8 mouse cellular contexts compared by ENCODE assay signal in genomic region chr8:105900180-105900940, GRCm38 (mm10). TPM values are rescaled to one million over a fixed set of nuclear protein-coding genes. Genes with fewer than 3 reads are reported as not detected.
DNase-seq lines count a peak whose midpoint lies in the region; ATAC-seq lines count a peak whose summit lies in the region.

Gene Pskh1 (plus strand): TSS chr8:105900441.

- peak; percentile 93 for DNase-seq in T-cell, adult 2 months (ENCODE audit: low spot score)
- DNase-seq in cerebellum, postnatal 36 days, result peak; percentile 91
- peak; percentile 92 to 93 for DNase-seq in frontal cortex, postnatal 36 days (ENCODE audit: low spot score in 2 of 2)
- DNase-seq in left cerebral cortex, adult 11 months (ENCODE audit: low spot score), result peak; percentile 82
- peak; percentile 95 to 96 for DNase-seq in lung, postnatal 4 days
- DNase-seq in retina, postnatal 7 days (ENCODE audit: low read depth, low spot score), result peak; percentile 86
- peak; percentile 96 for DNase-seq in urinary bladder, adult 2 months (ENCODE audit: low spot score)

- H3K27ac ChIP-seq in hindbrain, embryonic 15.5 days (replicated peaks), result peak within 1 kb of the TSS; percentile 85

- peak within 1 kb of the TSS; percentile 99 for H3K9ac ChIP-seq in hindbrain, embryonic 15.5 days

- H3K4me2 ChIP-seq in hindbrain, embryonic 15.5 days, result peak within 1 kb of the TSS; percentile 75

- WGBS in hindbrain, embryonic 15.5 days, result under 1% methylated on average over 68 of the region's 68 CpGs

- H3K4me1 ChIP-seq in hindbrain, embryonic 15.5 days (replicated peaks), result peaks cover 9% of the 10 kb centered on the region

- H3K36me3 ChIP-seq in hindbrain, embryonic 15.5 days, result no peaks in the 10 kb centered on the region

- peak; percentile 96 for ATAC-seq in hindbrain, embryonic 15.5 days (ENCODE audit: low FRiP score, low read depth)

- no peaks in the 10 kb centered on the region for H3K9me3 ChIP-seq in hindbrain, embryonic 15.5 days

- no peaks in the 10 kb centered on the region for H3K27me3 ChIP-seq in hindbrain, embryonic 15.5 days

- H3K4me3 ChIP-seq in hindbrain, embryonic 15.5 days, result peak within 1 kb of the TSS; percentile 84

RNA-seq across cellular contexts. Expression of gene Pskh1, which starts in this region (rescaled TPM):
- polyA plus RNA-seq in hindbrain, embryonic 15.5 days (2015; fragmentation: Nextera tagmentation; extraction: Ambion mirVana), result 11.0 and 11.8 TPM in 2 replicates
- 30.0 and 32.6 TPM in 2 replicates for polyA plus RNA-seq in urinary bladder, adult 2 months (2012; rRNA removed)

Comparison
In these comparisons a context has a peak if more than half of its experiments do, and no peak if none do; other contexts are left out.
1. Peak in every context shown above with its lines: DNase-seq, ATAC-seq, H3K4me3 ChIP-seq and H3K27ac ChIP-seq.